Mouse (Mus musculus) brain, embryonic 14.5 days (tissue): ENCODE measurements around the gene Olfr201.

Experiments used
- CTCF ChIP-seq: fragments of 200-500 bp; IDR thresholded peaks from 2 replicates; pipeline ENCODE4 v1.5.1; 2012; ENCODE audit warnings: inconsistent platforms, mild to moderate bottlenecking, moderate library complexity, borderline replicate concordance; ENCODE audit not compliant: insufficient read depth, insufficient read length; ENCODE audit errors: extremely low read depth
- POLR2A ChIP-seq: fragments of 200-500 bp; IDR thresholded peaks from 2 replicates; pipeline ENCODE4 v1.6.1; 2012; ENCODE audit warnings: mild to moderate bottlenecking, inconsistent platforms, borderline replicate concordance; ENCODE audit not compliant: poor library complexity, insufficient read depth, insufficient read length, severe bottlenecking; ENCODE audit errors: extremely low read depth

- TF ChIP-seq CTCF, result no peak
- no peak for TF ChIP-seq POLR2A
Observed at GRCm38 (mm10) chr16:59286693-59287092, 14.3 kb upstream of the Olfr201 start, which contains the start of gene Olfr202.
